Mouse (Mus musculus) stomach, postnatal 0 days (tissue): ENCODE measurements at regions not wholly inside any gene's neighbourhood (a gene's known extent, or its start where the extent isn't known, plus 50 kb on each side); places are given as distances from the start of the nearest gene placed in this dataset.

Experiments used
- ATAC-seq: fragments of 200-750 bp; cut with Nextera tagmentation; 2 replicates; pipeline ENCODE4 v1.8.0; 2017; ENCODE audit not compliant: low FRiP score, low TSS enrichment
- DNase-seq: peaks from one replicate; pipeline ENCODE4 v3.0.0-alpha.2; 2016; ENCODE audit warnings: low spot score
- H3K27ac ChIP-seq: fragments of 300-500 bp; sonication (generic); replicated peaks from 2 replicates; pipeline ENCODE4 v1.5.1; 2014; ENCODE audit warnings: mild to moderate bottlenecking, control low read depth
- H3K27me3 ChIP-seq: fragments of 300-500 bp; sonication (generic); 2 replicates; pipeline ENCODE4 v1.6.1; 2014; ENCODE audit warnings: low read length; ENCODE audit not compliant: control insufficient read depth, insufficient read depth
- H3K36me3 ChIP-seq: fragments of 300-500 bp; sonication (generic); 2 replicates; pipeline ENCODE4 v1.6.1; 2014; ENCODE audit warnings: low read length, mixed read lengths; ENCODE audit not compliant: control insufficient read depth, insufficient read depth
- H3K4me1 ChIP-seq: fragments of 300-500 bp; sonication (generic); replicated peaks from 2 replicates; pipeline ENCODE4 v1.6.1; 2014; ENCODE audit warnings: antibody characterized with exemption; ENCODE audit not compliant: control insufficient read depth, insufficient read depth
- H3K4me2 ChIP-seq: fragments of 300-500 bp; sonication (generic); replicated peaks from 2 replicates; pipeline ENCODE4 v1.6.1; 2014; ENCODE audit warnings: low read depth, mild to moderate bottlenecking, control low read depth, moderate library complexity
- H3K4me3 ChIP-seq: fragments of 300-500 bp; sonication (generic); 2 replicates; pipeline ENCODE4 v1.5.1; 2014; ENCODE audit warnings: low read depth, low read length, control low read depth
- H3K9ac ChIP-seq: fragments of 300-500 bp; sonication (generic); 2 replicates; pipeline ENCODE4 v1.6.1; 2014; ENCODE audit warnings: mild to moderate bottlenecking, low read length, control low read depth, mixed read lengths
- H3K9me3 ChIP-seq: fragments of 300-500 bp; sonication (generic); 2 replicates; pipeline ENCODE4 v1.6.1; 2016; ENCODE audit warnings: low read length; ENCODE audit not compliant: control insufficient read depth
- CTCF ChIP-seq: IDR thresholded peaks from 2 replicates; pipeline ENCODE4 v1.5.1; 2016; ENCODE audit warnings: antibody characterized with exemption, low read depth, mild to moderate bottlenecking, moderate library complexity
- EP300 ChIP-seq: optimal IDR thresholded peaks from 2 replicates; pipeline ENCODE3; 2016; ENCODE audit warnings: antibody characterized with exemption
- WGBS: fragments of 180-500 bp; shearing (Covaris S2); extraction: QIAGEN DNeasy Blood & Tissue Kit; methylation state at CpG from one replicate; pipeline ENCODE4 v1.1.7; 2014; 5-methylcytosine and 5-hydroxymethylcytosine counted together

DNA sequence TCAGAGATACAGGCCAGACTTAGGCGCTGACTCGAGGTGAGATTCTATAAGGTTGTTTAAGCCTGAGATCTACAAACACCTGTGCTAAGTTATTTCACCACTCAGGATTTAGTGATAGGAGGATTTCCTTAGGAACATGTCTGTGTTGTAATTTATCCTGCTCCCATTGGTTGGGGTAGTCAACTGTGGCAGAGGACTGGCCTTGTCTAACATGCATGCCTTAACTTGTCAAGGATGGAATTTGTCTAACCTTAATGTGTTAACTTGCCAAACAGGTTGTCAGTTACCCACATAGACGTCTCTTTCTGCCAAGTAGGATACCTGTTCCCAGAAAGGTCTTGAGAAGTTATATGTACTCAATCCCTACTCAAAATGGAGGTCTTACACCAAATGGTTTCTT lies 667.3 kb upstream of the Nudt12 start:
- no peak overlapping the region for H3K27ac ChIP-seq
- no peak for ATAC-seq
- no peaks in the 10 kb centered on the region for H3K27me3 ChIP-seq
- no peak for TF ChIP-seq CTCF
- TF ChIP-seq EP300: no peak
- H3K4me2 ChIP-seq: no peak overlapping the region
- H3K4me3 ChIP-seq: no peak overlapping the region
- no peak overlapping the region for H3K9ac ChIP-seq
- WGBS: 64% methylated on average over 3 of the region's 3 CpGs
- H3K9me3 ChIP-seq: no peaks in the 10 kb centered on the region
- no peak for DNase-seq
- no peaks in the 10 kb centered on the region for H3K4me1 ChIP-seq
- no peaks in the 10 kb centered on the region for H3K36me3 ChIP-seq

DNA sequence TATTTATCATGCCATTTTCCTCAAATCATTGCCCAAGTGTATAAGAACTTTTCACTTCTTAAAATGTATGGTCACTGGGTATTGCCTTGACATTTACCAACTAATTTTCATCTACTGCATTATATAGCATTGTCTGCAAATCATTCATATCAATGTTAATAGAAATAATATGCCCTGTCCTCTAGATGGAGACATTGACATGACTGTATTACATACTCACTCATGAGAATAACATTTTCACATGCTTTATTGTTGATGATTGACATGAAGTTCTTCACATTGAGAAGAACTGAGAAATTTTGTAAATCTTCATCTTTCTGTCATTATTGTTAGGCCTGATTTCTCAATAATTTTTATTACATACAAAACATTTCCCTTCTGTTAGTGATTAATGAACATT lies 629.4 kb upstream of the Nudt12 start:
- TF ChIP-seq EP300 (no peak), CTCF (peak; percentile 55)
- no peaks in the 10 kb centered on the region for H3K4me1 ChIP-seq
- no peak overlapping the region for H3K27ac ChIP-seq
- no peaks in the 10 kb centered on the region for H3K36me3 ChIP-seq
- ATAC-seq: no peak
- H3K4me2 ChIP-seq: no peak overlapping the region
- H3K9me3 ChIP-seq: no peaks in the 10 kb centered on the region
- H3K4me3 ChIP-seq: no peak overlapping the region
- DNase-seq: no peak
- H3K9ac ChIP-seq: no peak overlapping the region
- no peaks in the 10 kb centered on the region for H3K27me3 ChIP-seq
